Mouse (Mus musculus) neural tube, embryonic 15.5 days (tissue): ENCODE data around the gene Filip1l. TPM values are rescaled to one million over a fixed set of nuclear protein-coding genes. Genes with fewer than 3 reads are reported as not detected.

Experiments
- ATAC-seq: fragments of 200-750 bp; cut with Nextera tagmentation; 2 replicates; pipeline ENCODE4 v1.8.0; 2017; ENCODE audit warnings: mild to moderate bottlenecking, moderate TSS enrichment, moderate library complexity; ENCODE audit not compliant: low FRiP score
- H3K27ac ChIP-seq: fragments of 300-500 bp; sonication (generic); replicated peaks from 2 replicates; pipeline ENCODE4 v1.5.1; 2015; ENCODE audit warnings: mild to moderate bottlenecking, inconsistent platforms
- H3K27me3 ChIP-seq: fragments of 300-500 bp; sonication (generic); replicated peaks from 2 replicates; pipeline ENCODE4 v1.6.1; 2015; ENCODE audit warnings: inconsistent platforms
- H3K36me3 ChIP-seq: fragments of 300-500 bp; sonication (generic); 2 replicates; pipeline ENCODE4 v1.6.1; 2015; ENCODE audit warnings: inconsistent platforms
- H3K4me1 ChIP-seq: fragments of 300-500 bp; sonication (generic); 2 replicates; pipeline ENCODE4 v1.6.1; 2015; ENCODE audit warnings: inconsistent platforms
- H3K4me2 ChIP-seq: fragments of 300-500 bp; sonication (generic); 2 replicates; pipeline ENCODE4 v1.6.1; 2015; ENCODE audit warnings: inconsistent platforms, mild to moderate bottlenecking, moderate library complexity
- H3K4me3 ChIP-seq: fragments of 300-500 bp; sonication (generic); replicated peaks from 2 replicates; pipeline ENCODE4 v1.5.1; 2015; ENCODE audit warnings: mild to moderate bottlenecking, inconsistent platforms
- H3K9ac ChIP-seq: fragments of 300-500 bp; sonication (generic); replicated peaks from 2 replicates; pipeline ENCODE4 v1.6.1; 2015; ENCODE audit warnings: mild to moderate bottlenecking, inconsistent platforms
- H3K9me3 ChIP-seq: fragments of 300-500 bp; sonication (generic); replicated peaks from 2 replicates; pipeline ENCODE4 v1.6.1; 2016; ENCODE audit warnings: inconsistent platforms
- WGBS: fragments of 180-500 bp; shearing (Covaris S2); methylation state at CpG from one replicate; pipeline ENCODE4 v1.1.7; 2015; ENCODE audit warnings: mixed read lengths; 5-methylcytosine and 5-hydroxymethylcytosine counted together
- polyA plus RNA-seq: library from polyadenylated mRNA; unstranded; fragments of >200 nt; fragmentation: Nextera tagmentation; extraction: Ambion mirVana; gene quantifications from 2 replicates; pipeline ENCODE4 v1.2.1, GENCODE M21; 2015

The Filip1l gene
- polyA plus RNA-seq, 1 experiment from 2014 or later, result 3.3 TPM

- 91% methylated on average over 4 of the region's 4 CpGs for WGBS
- Histone ChIP-seq H3K27me3 (no peaks in the 10 kb centered on the region), H3K4me1 (no peaks in the 10 kb centered on the region), H3K36me3 (no peaks in the 10 kb centered on the region), H3K4me3 (no peak overlapping the region), H3K4me2 (no peak overlapping the region), H3K9me3 (no peaks in the 10 kb centered on the region), H3K27ac (no peak overlapping the region), H3K9ac (no peak overlapping the region)
- ATAC-seq, result no peak
These were observed 244.5 kb downstream of the Filip1l start for GRCm38 (mm10) chr16:57597295-57597957.

DNA sequence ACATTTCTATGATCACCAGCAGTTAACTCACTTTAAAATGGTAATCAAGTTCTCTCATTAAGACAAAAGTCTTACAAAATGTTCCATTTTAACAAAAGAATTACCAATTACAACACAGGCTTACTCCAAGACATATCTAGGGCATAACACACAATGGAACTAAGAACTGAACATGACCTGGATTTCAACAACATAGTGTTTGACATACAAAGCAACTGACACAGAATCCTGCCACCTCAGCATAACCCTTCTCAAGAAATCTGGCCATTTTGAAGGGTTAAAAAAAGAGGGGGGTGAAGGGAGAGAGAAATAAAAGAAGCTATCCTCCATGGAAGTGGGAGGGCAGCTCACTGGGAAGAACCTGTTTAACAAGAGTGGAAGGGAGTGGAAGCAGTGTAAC is 248.1 kb downstream of the Filip1l start:
- Histone ChIP-seq H3K9ac (no peak overlapping the region), H3K4me3 (no peak overlapping the region), H3K4me1 (peaks cover 6% of the 10 kb centered on the region), H3K27me3 (no peaks in the 10 kb centered on the region), H3K36me3 (no peaks in the 10 kb centered on the region), H3K9me3 (no peaks in the 10 kb centered on the region), H3K27ac (no peak overlapping the region), H3K4me2 (no peak overlapping the region)
- no peak for ATAC-seq

DNA sequence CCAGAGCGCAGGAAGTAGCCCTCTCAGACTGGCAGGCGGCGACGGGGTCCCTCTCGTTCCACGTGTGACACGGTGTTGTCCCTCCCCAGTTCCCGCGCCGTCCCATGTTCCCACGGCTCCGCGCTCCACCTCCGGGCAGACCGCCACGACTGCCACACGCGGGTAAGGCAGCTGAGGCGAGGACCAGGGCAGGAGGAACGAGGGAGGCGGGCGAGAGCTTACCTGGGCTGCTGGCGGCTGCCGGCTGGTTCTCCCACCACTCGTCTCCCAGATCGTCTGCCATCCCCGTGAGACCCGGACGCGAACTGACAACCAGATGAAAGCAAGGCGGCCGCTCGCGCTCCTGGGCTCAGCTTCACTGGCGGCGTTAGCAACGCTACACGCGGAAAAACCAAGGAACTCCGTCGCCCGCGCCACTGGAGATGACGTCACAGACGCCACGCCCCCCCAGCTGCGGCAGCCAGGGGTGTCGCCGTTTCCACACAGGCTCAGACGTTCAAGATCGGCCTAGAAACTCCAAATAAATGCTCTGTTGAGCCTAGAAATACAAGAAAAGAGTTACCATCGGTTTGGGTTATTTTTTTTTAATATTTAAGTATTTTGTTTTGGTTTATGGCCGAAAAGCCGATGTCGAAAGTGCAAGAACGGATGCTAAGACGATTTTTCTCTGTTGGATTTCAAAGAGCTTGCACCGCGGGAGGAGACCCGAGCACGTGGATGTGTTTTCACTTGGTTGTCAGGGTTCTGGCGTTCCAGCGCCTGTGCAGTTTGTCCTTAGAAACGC is 253.7 kb downstream of the Filip1l start, which contains the start of gene Cmss1:
Cmss1 (minus strand) TSS at position 421 of the 784 bp plus-strand sequence.
- Histone ChIP-seq H3K4me2 (peak within 1 kb of the TSS; percentile 85), H3K27me3 (no peaks in the 10 kb centered on the region), H3K4me3 (peak within 1 kb of the TSS; percentile 97), H3K36me3 (no peaks in the 10 kb centered on the region), H3K4me1 (peaks cover 13% of the 10 kb centered on the region), H3K27ac (peak within 1 kb of the TSS; percentile 87), H3K9ac (peak within 1 kb of the TSS; percentile 68), H3K9me3 (no peaks in the 10 kb centered on the region)
- under 1% methylated on average over 64 of the region's 64 CpGs for WGBS
- ATAC-seq, result peak; percentile 95

GRCm38 (mm10) chr16:57611768-57612167 is 258.9 kb downstream of the Filip1l start:
- H3K4me3 ChIP-seq, result no peak overlapping the region
- peaks cover 5% of the 10 kb centered on the region for H3K4me1 ChIP-seq
- H3K27ac ChIP-seq, result no peak overlapping the region
- no peaks in the 10 kb centered on the region for H3K27me3 ChIP-seq
- no peak overlapping the region for H3K4me2 ChIP-seq
- no peak overlapping the region for H3K9ac ChIP-seq
- ATAC-seq, result no peak
- 3% methylated on average over 1 of the region's 1 CpGs for WGBS
- no peaks in the 10 kb centered on the region for H3K36me3 ChIP-seq
- no peaks in the 10 kb centered on the region for H3K9me3 ChIP-seq

Other genes with a start within 250 kb of the Filip1l start
- gene Tomm70a, start 231.4 kb upstream of the Filip1l start, polyA plus RNA-seq, result 63.2 and 66.8 TPM in 2 replicates
- gene Nit2, start 185.8 kb upstream of the Filip1l start, polyA plus RNA-seq, result 56.6 and 61.6 TPM in 2 replicates
- 28.3 and 30.3 TPM in 2 replicates for gene Tbc1d23, start 121.6 kb upstream of the Filip1l start, polyA plus RNA-seq
- 0.19 and 0.35 TPM in 2 replicates for gene Tmem30c, start 60.2 kb upstream of the Filip1l start, polyA plus RNA-seq